12 mouse cellular contexts compared by ENCODE assay signal in the genomic region with DNA sequence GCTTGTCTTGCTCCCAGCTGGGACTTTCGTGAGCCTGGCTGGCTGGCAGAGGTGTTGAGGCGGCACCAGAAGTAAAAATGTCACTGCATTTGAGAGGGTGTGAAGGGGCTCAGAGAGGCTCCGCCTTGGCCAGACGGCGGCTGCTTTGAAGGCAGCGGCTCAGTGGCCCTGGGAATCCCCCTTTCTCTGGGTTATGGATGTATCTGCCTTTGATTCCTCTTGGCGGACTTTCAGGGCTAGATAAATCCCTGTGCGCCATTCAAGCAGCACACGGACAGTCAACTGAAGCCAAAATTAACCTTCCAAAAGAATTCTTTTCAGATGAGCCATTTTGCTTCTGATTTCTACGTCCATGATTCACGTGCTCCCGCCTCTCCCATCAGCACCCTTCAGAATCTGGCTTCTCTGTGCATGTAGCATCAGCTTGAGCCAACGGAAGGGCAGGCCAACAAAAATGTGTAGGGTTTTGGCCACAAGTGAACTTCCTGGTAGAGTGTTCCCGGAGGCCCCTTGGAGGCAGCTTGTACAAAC. TPM values are rescaled to one million over a fixed set of nuclear protein-coding genes. Genes with fewer than 3 reads are reported as not detected.
DNase-seq lines count a peak whose midpoint lies in the region; ATAC-seq and TF ChIP-seq lines count a peak whose summit lies in the region.
"Had no signal": no experiment of that assay in that cellular context is flagged by ENCODE, and none has a peak within 500 bp of the region (broad histone marks: within the 10 kb centered on the region; RNA-seq: fewer than 3 reads in every experiment).

No protein-coding gene starts in this region.

- no peaks in the 10 kb centered on the region for H3K9me3 ChIP-seq in heart, embryonic 13.5 days
- H3K9me3 ChIP-seq in limb, embryonic 14.5 days (ENCODE audit: control insufficient read depth, low read length): no peaks in the 10 kb centered on the region
- H3K9me3 ChIP-seq: hindbrain, embryonic 10.5 days; midbrain, embryonic 12.5 days had no signal

- ATAC-seq in heart, embryonic 13.5 days (ENCODE audit: extremely low read depth, insufficient number of reproducible peaks, low FRiP score, low TSS enrichment): no peak
- no peak for ATAC-seq in limb, embryonic 14.5 days (ENCODE audit: low FRiP score, low read depth)

- intact Hi-C loops in heart, postnatal 36 days (cut with DNase I): no loop called here

- H3K27me3 ChIP-seq in heart, embryonic 13.5 days (replicated peaks): peaks cover 42% of the 10 kb centered on the region
- no peaks in the 10 kb centered on the region for H3K27me3 ChIP-seq in limb, embryonic 14.5 days (ENCODE audit: control insufficient read depth, insufficient read depth, low read length)
- H3K27me3 ChIP-seq: midbrain, embryonic 12.5 days had no signal

- no peak for DNase-seq in heart, postnatal 36 days
- DNase-seq in right cerebral cortex, adult 18-20 months: peak; percentile 22
- DNase-seq in right cerebral cortex, adult 2 months (ENCODE audit: low spot score in 2 of 2): no peak
- peak; percentile 41 to 42 for DNase-seq in adrenal gland, postnatal 36 days
- DNase-seq in limb, embryonic 14.5 days (ENCODE audit: low spot score): peak; percentile 62
- no peak for DNase-seq in yolk sac, embryonic 10.5 days (ENCODE audit: low spot score)
- DNase-seq in cerebellum, adult 11-12 months: no peak
- DNase-seq: kidney, postnatal 25 days; spleen, adult 18-20 months had no signal

- WGBS in heart, embryonic 13.5 days: 14% methylated on average over 14 of the region's 14 CpGs
- WGBS in limb, embryonic 14.5 days: 21% methylated on average over 14 of the region's 14 CpGs

- peak overlapping the region; percentile 60 for H3K27ac ChIP-seq in heart, embryonic 13.5 days (replicated peaks)
- H3K27ac ChIP-seq in limb, embryonic 14.5 days (replicated peaks; ENCODE audit: low read depth, low read length): no peak overlapping the region
- H3K27ac ChIP-seq: midbrain, embryonic 12.5 days had no signal

- no peak overlapping the region for H3K4me3 ChIP-seq in heart, embryonic 13.5 days
- no peak overlapping the region for H3K4me3 ChIP-seq in limb, embryonic 14.5 days (replicated peaks; ENCODE audit: low read length)
- H3K4me3 ChIP-seq: hindbrain, embryonic 10.5 days; midbrain, embryonic 12.5 days had no signal

- H3K9ac ChIP-seq in heart, embryonic 13.5 days: no peak overlapping the region
- no peak overlapping the region for H3K9ac ChIP-seq in limb, embryonic 14.5 days (ENCODE audit: low read depth, low read length, severe bottlenecking)
- H3K9ac ChIP-seq: midbrain, embryonic 12.5 days had no signal

- no peaks in the 10 kb centered on the region for H3K36me3 ChIP-seq in heart, embryonic 13.5 days
- no peaks in the 10 kb centered on the region for H3K36me3 ChIP-seq in limb, embryonic 14.5 days (ENCODE audit: control insufficient read depth, insufficient read depth, low read length)
- H3K36me3 ChIP-seq: hindbrain, embryonic 10.5 days; midbrain, embryonic 12.5 days had no signal

- H3K4me2 ChIP-seq in heart, embryonic 13.5 days: peak overlapping the region; percentile 48
- H3K4me2 ChIP-seq in limb, embryonic 14.5 days (replicated peaks; ENCODE audit: low read depth, low read length, severe bottlenecking): no peak overlapping the region
- H3K4me2 ChIP-seq: midbrain, embryonic 12.5 days had no signal

- H3K4me1 ChIP-seq in heart, embryonic 13.5 days: peaks cover 30% of the 10 kb centered on the region
- peaks cover 23% of the 10 kb centered on the region for H3K4me1 ChIP-seq in limb, embryonic 14.5 days (ENCODE audit: control insufficient read depth, insufficient read depth, low read length)

- no peak for TF ChIP-seq POLR2A in limb, embryonic 14.5 days (IDR thresholded peaks at IDR 0.05; ENCODE audit: borderline replicate concordance, extremely low read depth, insufficient read depth, insufficient read length)

RNA-seq across cellular contexts. Expression of gene Phykpl, which starts 57.9 kb away (rescaled TPM):
- 13.1 and 14.6 TPM in 2 replicates for polyA plus RNA-seq in heart, embryonic 13.5 days (2015; fragmentation: Nextera tagmentation; extraction: Ambion mirVana)
- total RNA-seq in heart, postnatal 36 days (2021): 10 to 100 TPM in 1 of 2 experiments, 1 to 10 TPM in 1; 9.8 to 10.2 TPM
- 10 to 100 TPM; 20.6 to 26.3 TPM for total RNA-seq in adrenal gland, postnatal 36 days (2021)
- polyA plus RNA-seq in limb, embryonic 14.5 days (2012; rRNA removed): 20.5 and 21.5 TPM in 2 replicates
- polyA plus RNA-seq in limb, embryonic 14.5 days (2014; fragmentation: Nextera tagmentation; extraction: Ambion mirVana): 16.7 and 17.7 TPM in 2 replicates

Comparison
In these comparisons a context has a peak if more than half of its experiments do, and no peak if none do; other contexts are left out.
1. DNase-seq: peak in right cerebral cortex, adult 18-20 months (single experiment), adrenal gland, postnatal 36 days (2 of 2) and limb, embryonic 14.5 days (single experiment); none in heart, postnatal 36 days (0 of 2), right cerebral cortex, adult 2 months (0 of 2), yolk sac, embryonic 10.5 days (single experiment) and cerebellum, adult 11-12 months (single experiment).